In genomic region chr2:118372901-118373571, GRCm38 (mm10) we compare ENCODE assay signal across 8 mouse cellular contexts. TPM values are rescaled to one million over a fixed set of nuclear protein-coding genes. Genes with fewer than 3 reads are reported as not detected.
DNase-seq lines count a peak whose midpoint lies in the region; ATAC-seq and TF ChIP-seq lines count a peak whose summit lies in the region.

TSS of gene Gpr176 (minus strand) at chr2:118373419.

- intact Hi-C loops in left cerebral cortex, adult 2 months (cut with DNase I) = no loop called here

- WGBS in forebrain, embryonic 15.5 days = under 1% methylated on average over 47 of the region's 59 CpGs
- under 1% methylated on average over 54 of the region's 59 CpGs for WGBS in hindbrain, embryonic 13.5 days

- no peak for TF ChIP-seq CTCF in left cerebral cortex, adult 2 months (IDR thresholded peaks at IDR 0.05)

- H3K27me3 ChIP-seq in forebrain, embryonic 15.5 days = peaks cover 3% of the 10 kb centered on the region; the same call in 1 of the 2 replicates
- H3K27me3 ChIP-seq in hindbrain, embryonic 13.5 days = peaks cover 26% of the 10 kb centered on the region

- peak within 1 kb of the TSS; percentile 59 for H3K9ac ChIP-seq in forebrain, embryonic 15.5 days (replicated peaks)
- peak within 1 kb of the TSS; percentile 77 for H3K9ac ChIP-seq in hindbrain, embryonic 13.5 days

- H3K36me3 ChIP-seq in forebrain, embryonic 15.5 days = no peaks in the 10 kb centered on the region
- no peaks in the 10 kb centered on the region for H3K36me3 ChIP-seq in hindbrain, embryonic 13.5 days

- no peaks in the 10 kb centered on the region for H3K9me3 ChIP-seq in forebrain, embryonic 15.5 days
- no peaks in the 10 kb centered on the region for H3K9me3 ChIP-seq in hindbrain, embryonic 13.5 days

- ATAC-seq in cerebellum, adult (ENCODE audit: insufficient number of reproducible peaks, low FRiP score, low TSS enrichment) = peak; percentile 67
- ATAC-seq in forebrain, embryonic 15.5 days (replicated peaks) = peak; percentile 88
- peak; percentile 89 for ATAC-seq in hindbrain, embryonic 13.5 days (ENCODE audit: low FRiP score)
- peak; percentile 29; the same call in 1 of the 2 replicates for ATAC-seq in megakaryocyte progenitor cell, adult 5-6 weeks (replicated peaks; ENCODE audit: poor library complexity)
- no peak for ATAC-seq in erythroid progenitor cell, adult 5-6 weeks (replicated peaks; ENCODE audit: low FRiP score, poor library complexity, severe bottlenecking)

- peak within 1 kb of the TSS; percentile 93 for H3K4me2 ChIP-seq in forebrain, embryonic 15.5 days (replicated peaks)
- H3K4me2 ChIP-seq in hindbrain, embryonic 13.5 days = peak within 1 kb of the TSS; percentile 97

- peak; percentile 75 for DNase-seq in NIH3T3 (ENCODE audit: low read depth)
- DNase-seq in left cerebral cortex, adult 2 months (ENCODE audit: extremely low spot score in 1 of 2, low spot score in 2 of 2) = peak; percentile 41 to 50
- DNase-seq in right cerebral cortex, postnatal 14 days = peak; percentile 51

- H3K4me1 ChIP-seq in forebrain, embryonic 15.5 days = peaks cover 22% of the 10 kb centered on the region
- peaks cover 19% of the 10 kb centered on the region for H3K4me1 ChIP-seq in hindbrain, embryonic 13.5 days (replicated peaks)

- H3K4me3 ChIP-seq in forebrain, embryonic 15.5 days = peak within 1 kb of the TSS; percentile 50
- peak within 1 kb of the TSS; percentile 51 for H3K4me3 ChIP-seq in hindbrain, embryonic 13.5 days
- peak within 1 kb of the TSS; percentile 44 for H3K4me3 ChIP-seq in left cerebral cortex, adult 2 months

- H3K27ac ChIP-seq in forebrain, embryonic 15.5 days (replicated peaks) = peak within 1 kb of the TSS; percentile 60
- peak within 1 kb of the TSS; percentile 83 for H3K27ac ChIP-seq in hindbrain, embryonic 13.5 days
- peak within 1 kb of the TSS; percentile 88 for H3K27ac ChIP-seq in left cerebral cortex, adult 2 months

RNA-seq across cellular contexts. Expression of gene Gpr176, which starts in this region (rescaled TPM):
- 4.0 and 5.2 TPM in 2 replicates for polyA plus RNA-seq in forebrain, embryonic 15.5 days (2015; fragmentation: Nextera tagmentation; extraction: Ambion mirVana)
- polyA plus RNA-seq in hindbrain, embryonic 13.5 days (2015; fragmentation: Nextera tagmentation; extraction: Ambion mirVana) = 2.8 and 3.2 TPM in 2 replicates
- total RNA-seq in left cerebral cortex, adult 2 months (2021) = 1 to 10 TPM; 8.9 to 9.5 TPM
- not detected in 2 replicates for total RNA-seq in megakaryocyte progenitor cell, adult 5-6 weeks (2015)
- not detected in 2 replicates for total RNA-seq in megakaryocyte progenitor cell, adult 5-6 weeks (2017)
- 1.4 and 3.4 TPM in 2 replicates for total RNA-seq in erythroid progenitor cell, adult 5-6 weeks (2015; ENCODE audit: low replicate concordance)
- not detected in 2 replicates for total RNA-seq in erythroid progenitor cell, adult 5-6 weeks (2017; ENCODE audit: low replicate concordance)

Comparison
In these comparisons a context has a peak if more than half of its experiments do, and no peak if none do; other contexts are left out.
1. Peak in ATAC-seq in megakaryocyte progenitor cell, adult 5-6 weeks; RNA of the gene not detected or under 1 TPM.